Mouse (Mus musculus) embryonic fibroblast, embryonic 13.5 days (primary cell): ENCODE data around the gene Tmem150c.

Experiments
- CTCF ChIP-seq: IDR thresholded peaks from 2 replicates; pipeline ENCODE4 v1.5.1; 2011; ENCODE audit warnings: mild to moderate bottlenecking, control low read depth, low read length, moderate library complexity, borderline replicate concordance; ENCODE audit not compliant: insufficient read depth
- POLR2A ChIP-seq: IDR thresholded peaks from 2 replicates; pipeline ENCODE4 v1.6.1; 2011; ENCODE audit warnings: low read depth, mild to moderate bottlenecking, control low read depth, low read length, moderate library complexity

DNA sequence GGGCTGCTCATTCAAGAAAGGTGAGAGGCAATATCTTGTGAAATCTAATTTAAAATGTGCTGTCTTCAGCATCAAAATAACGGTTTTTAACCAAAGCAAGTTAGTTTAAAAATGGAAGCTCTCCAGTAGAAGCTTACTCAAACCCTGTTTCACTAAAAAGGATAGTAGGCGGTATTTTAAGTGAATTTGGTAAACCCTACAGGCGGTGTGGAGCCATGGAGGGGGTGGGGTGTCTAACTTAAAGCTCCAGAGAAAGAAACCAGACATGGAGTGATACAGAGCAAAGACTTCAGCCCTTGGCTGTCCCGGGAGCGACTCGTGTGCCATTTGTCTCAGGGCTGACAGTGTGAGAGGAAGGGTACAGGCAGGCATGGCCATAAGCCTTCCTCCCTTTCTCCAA is 4.0 kb downstream of the Tmem150c start:
- no peak for TF ChIP-seq POLR2A
- no peak for TF ChIP-seq CTCF
